Mouse (Mus musculus): Measurements from ENCODE around the gene 5730596B20Rik.
A peak's percentile ranks its signal among the peaks of the same experiment; 100 is the strongest.

The 5730596B20Rik gene

GRCm38 (mm10) chr6:52200073-52200750 lies 22.9 kb downstream of the 5730596B20Rik start:
- peak; percentile 61 for DNase-seq

GRCm38 (mm10) chr6:52200751-52201250 lies 23.5 kb downstream of the 5730596B20Rik start:
- no peak for DNase-seq

GRCm38 (mm10) chr6:52201269-52201668 lies 24.0 kb downstream of the 5730596B20Rik start:
- peak; percentile 9 for DNase-seq

DNA sequence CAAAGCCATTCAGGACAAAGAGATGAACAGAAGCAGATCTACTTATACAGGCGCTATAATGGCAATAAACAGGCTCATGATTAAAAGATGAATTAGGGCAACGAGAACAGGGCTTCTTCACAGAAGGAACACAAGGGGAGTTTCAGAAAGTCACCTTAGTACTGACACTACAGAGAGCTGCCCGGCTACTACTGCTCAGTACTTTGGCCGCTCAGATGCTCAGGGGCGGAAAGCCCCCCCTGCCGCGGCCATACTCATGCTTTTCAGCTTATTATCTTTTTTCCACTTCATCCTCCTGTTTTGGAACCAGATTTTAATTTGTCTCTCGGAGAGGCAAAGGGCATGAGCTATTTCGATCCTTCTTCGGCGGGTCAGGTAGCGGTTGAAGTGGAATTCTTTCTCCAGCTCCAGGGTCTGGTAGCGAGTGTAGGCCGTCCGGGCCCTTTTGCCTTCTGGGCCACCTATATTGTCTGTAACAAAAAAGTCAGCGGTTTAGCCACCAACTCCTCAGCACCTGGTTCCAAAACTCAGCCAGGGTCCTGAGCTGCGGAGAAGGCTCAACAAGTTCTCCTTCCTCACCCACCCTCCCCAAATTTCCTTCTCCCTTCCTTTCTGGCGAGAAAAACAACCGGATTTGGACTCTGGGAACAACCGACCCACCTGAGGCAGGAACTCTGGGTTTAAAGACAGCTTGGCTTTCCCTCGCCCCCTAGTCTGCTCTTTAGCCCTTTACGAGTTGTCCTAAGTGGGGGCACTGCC lies 25.2 kb downstream of the 5730596B20Rik start:
- peak; percentile 38 for DNase-seq

GRCm38 (mm10) chr6:52203121-52203370 lies 25.7 kb downstream of the 5730596B20Rik start:
- DNase-seq, result peak; percentile 62

GRCm38 (mm10) chr6:52203371-52204049 lies 26.2 kb downstream of the 5730596B20Rik start:
- peak; percentile 64 for DNase-seq

- DNase-seq, result peak; percentile 96
Observed at GRCm38 (mm10) chr6:52204050-52204752, 26.9 kb downstream of the 5730596B20Rik start, which contains the start of gene Hoxa5. TSS of gene Hoxa5 (minus strand) at chr6:52204587.

GRCm38 (mm10) chr6:52205221-52205620 lies 27.9 kb downstream of the 5730596B20Rik start:
- DNase-seq, result peak; percentile 32

GRCm38 (mm10) chr6:52205638-52206621 lies 28.6 kb downstream of the 5730596B20Rik start:
- peak; percentile 56 for DNase-seq

DNA sequence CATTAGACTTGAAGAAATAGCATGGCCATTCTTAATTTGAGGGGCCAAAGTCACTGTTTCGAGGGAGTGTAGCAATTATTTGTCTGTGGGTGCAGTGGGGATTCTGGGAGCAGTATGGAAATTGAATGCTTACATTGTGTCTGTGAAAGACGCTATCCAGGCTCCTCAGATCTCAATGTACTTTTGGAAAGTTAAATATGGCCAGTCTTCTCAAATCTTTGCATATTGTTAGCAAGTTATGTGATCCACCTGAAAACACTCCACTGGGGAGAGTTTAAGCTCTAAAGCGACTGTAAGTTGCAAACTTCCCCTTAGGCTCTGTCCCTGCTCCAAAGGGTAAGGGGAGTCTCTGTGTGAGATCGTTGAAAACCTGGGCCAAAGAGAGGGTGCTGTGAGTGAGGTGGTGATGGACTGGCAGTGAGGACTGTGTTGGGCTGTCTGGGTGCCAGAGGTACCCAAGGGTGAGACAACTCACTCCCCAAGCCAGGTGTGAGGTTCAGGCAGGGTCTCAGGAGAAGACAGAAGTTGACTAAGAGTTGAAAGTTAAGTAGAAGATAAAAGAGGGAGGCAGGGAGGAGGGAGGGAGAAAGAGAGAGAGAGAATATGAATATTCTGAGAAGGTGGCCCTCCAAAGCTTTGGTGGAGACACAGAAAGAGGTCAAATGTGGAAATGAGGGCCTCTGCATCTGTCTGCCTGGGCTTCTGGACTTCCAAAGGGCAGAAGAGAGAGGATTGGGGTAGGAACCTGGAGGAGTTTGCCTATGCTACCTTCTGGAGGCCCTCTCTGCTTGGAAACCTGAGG lies 29.8 kb downstream of the 5730596B20Rik start:
- DNase-seq, result peak; percentile 20

GRCm38 (mm10) chr6:52207684-52207976 lies 30.3 kb downstream of the 5730596B20Rik start:
- DNase-seq, result no peak

DNA sequence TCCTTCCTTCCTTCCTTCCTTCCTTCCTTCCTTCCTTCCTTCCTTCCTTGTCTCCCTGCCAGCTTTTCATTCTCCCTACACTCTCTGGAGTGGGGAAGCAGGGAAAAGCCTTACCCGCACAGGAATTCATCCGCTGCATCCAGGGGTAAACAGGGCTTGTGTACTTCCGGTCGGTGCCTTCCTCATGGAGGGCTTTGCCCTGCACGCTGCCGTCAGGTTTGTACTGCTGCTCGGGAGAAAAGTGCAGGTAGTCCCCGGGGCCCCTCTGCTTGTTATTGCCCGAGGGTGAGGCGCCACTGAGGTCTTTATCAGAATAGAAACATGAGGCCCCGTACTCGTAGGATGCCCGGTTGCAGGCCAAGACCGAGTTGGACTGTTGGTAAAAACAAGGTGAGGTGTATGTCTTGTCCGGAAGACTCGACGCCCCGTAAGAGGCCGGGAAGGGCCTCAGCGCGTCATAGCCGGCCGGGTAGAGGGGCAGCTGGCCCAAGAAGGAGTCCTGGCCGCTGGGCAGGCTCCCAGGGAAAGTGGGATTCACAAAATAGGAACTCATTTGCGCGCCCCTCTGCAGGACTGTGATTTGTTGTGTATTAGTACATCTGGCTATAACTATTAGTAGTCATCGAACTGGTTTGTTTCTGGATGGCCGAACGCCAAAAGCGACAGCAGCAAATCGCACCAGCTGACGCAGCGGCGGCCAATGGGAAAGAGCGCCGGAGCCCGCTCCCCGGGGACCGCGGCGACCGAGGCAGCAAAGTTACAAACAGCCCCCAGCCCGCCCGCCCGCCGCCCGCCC lies 31.0 kb downstream of the 5730596B20Rik start, which contains the start of gene Hoxa6:
Gene Hoxa6 (minus strand): TSS at position 651 of the 796 bp plus-strand sequence.
- DNase-seq, result peak; percentile 89

- peak; percentile 35 for DNase-seq
Observed at GRCm38 (mm10) chr6:52208868-52209684, 31.8 kb downstream of the 5730596B20Rik start.

DNA sequence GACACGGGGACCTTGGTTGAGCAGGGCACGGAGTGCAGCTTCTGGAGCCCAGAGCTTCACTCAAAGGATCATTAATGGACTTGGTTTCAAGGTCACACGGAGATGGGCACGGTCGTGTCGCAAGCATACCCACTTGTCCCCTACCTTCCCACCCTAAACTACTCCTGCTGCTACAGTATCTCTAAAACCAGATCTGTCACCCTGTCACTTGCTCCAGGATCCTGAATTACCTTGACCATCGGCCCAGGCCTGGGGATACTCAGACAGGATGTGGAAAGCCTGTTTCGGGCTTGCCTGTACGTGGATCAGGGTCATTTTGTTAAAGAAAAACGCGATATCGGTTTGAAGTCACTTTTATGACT lies 32.4 kb downstream of the 5730596B20Rik start:
- no peak for DNase-seq

DNA sequence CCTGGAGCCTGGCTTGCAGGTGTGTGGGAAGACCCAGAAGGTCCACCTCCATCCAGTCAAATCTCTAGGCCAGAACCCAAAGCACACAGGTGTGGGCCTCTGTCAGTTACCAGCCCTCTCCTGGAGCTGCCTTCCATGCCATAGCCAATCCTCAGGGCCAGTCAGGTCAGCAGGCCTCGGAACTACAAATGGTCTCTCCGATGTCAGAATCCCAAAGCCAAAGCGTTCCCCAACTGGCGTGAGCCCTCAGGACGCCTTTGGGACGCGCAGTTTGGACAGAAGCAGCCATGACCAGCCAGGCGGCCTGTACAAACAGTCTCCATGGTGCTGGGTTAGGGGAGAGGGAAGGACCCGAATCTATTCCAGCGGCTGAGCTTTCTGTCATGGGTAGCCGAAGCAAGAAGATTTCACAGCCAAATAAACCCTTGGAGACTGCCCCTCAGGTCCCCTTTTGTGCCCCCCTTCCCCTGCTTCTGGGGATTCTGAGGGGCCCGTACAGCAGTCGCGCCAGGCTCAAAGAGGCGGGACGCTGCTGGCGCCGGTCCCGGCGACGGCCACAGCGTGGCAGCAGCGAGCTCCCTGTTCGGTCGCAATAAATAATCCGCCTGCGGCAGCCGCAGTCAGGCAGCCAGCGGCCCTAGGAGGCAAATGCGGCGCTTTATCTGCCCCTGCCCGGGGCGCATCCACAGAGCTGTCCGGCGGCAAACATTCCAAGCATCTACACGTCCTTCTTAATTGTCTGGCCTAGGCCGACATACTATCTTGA lies 34.1 kb downstream of the 5730596B20Rik start:
- peak; percentile 94 for DNase-seq

GRCm38 (mm10) chr6:52211961-52212360 lies 34.7 kb downstream of the 5730596B20Rik start:
- peak; percentile 59 for DNase-seq

- peak; percentile 79 for DNase-seq
Observed at GRCm38 (mm10) chr6:52212556-52213118, 35.3 kb downstream of the 5730596B20Rik start.

Data from kidney, postnatal 10 days (tissue).